Mouse (Mus musculus) bone marrow macrophage, adult 2 months (primary cell): ENCODE results near the gene Sema3a.

ENCODE experiments used
- CTCF ChIP-seq: IDR thresholded peaks from 2 replicates; pipeline ENCODE4 v1.5.1; 2012; ENCODE audit warnings: low read depth, mild to moderate bottlenecking, low read length, moderate library complexity
- POLR2A ChIP-seq: IDR thresholded peaks from 2 replicates; pipeline ENCODE4 v1.6.1; 2012; ENCODE audit warnings: mild to moderate bottlenecking, low read depth, low read length, borderline replicate concordance

DNA sequence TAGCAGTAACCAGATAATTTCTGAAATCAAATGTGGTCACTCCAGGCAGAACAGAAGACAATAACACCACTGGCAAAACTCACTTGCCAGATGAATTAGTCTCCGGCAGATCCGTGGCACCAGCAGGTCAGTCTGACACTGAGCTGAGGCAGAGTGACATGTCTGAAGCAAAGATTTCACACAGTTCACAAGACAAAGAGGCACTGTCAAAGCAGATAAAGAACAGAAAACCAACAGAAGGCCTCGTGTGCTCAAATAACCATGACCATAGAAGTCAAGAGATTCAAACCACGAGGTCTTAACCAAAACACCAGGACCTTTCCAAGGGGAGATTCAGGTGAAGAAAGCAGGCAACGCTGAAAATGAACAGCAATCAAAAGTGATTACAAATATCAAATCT is 499.5 kb downstream of the Sema3a start:
- no peak for TF ChIP-seq CTCF
- no peak for TF ChIP-seq POLR2A
